Mouse (Mus musculus) gastrocnemius, postnatal 10 days (tissue): Measurements from ENCODE around the gene Gm4763. TPM values are rescaled to one million over a fixed set of nuclear protein-coding genes. Genes with fewer than 3 reads are reported as not detected.
"Not testable (repeated sequence)": the region's sequence is repeated elsewhere in the genome, so short reads cannot be mapped to it uniquely, and the experiment has no call there.

ENCODE experiments used
- DNase-seq: peaks from one replicate; pipeline ENCODE4 v3.0.0; 2021; ENCODE audit warnings: mixed read lengths
- long read RNA-seq, 2 experiments: library from polyadenylated mRNA; stranded (forward); transcript quantifications; one replicate each; pipeline ENCODE4 v2.0.0; 2021
- total RNA-seq, 2 experiments: library from RNA; stranded (reverse); gene quantifications; 2 replicates each; pipeline ENCODE4 v1.2.3; 2021

The Gm4763 gene
- not detected for total RNA-seq
- long read RNA-seq, experiment 1 = 0 reads
- long read RNA-seq, experiment 2 = 0 reads

- not testable (repeated sequence) for DNase-seq
Measured at GRCm38 (mm10) chr7:24726808-24727207, at the start of gene Gm4763. Gene Gm4763, minus strand, starts transcription at chr7:24726908.

GRCm38 (mm10) chr7:24776145-24776544 lies 49.4 kb upstream of the Gm4763 start:
- no peak for DNase-seq

GRCm38 (mm10) chr7:24773942-24774535 lies 47.3 kb upstream of the Gm4763 start:
- no peak for DNase-seq

- DNase-seq = no peak
Measured at GRCm38 (mm10) chr7:24771361-24771760, 44.7 kb upstream of the Gm4763 start.

- DNase-seq = no peak
Measured at GRCm38 (mm10) chr7:24762574-24762973, 35.9 kb upstream of the Gm4763 start.

GRCm38 (mm10) chr7:24761161-24761560 lies 34.5 kb upstream of the Gm4763 start:
- DNase-seq = no peak

GRCm38 (mm10) chr7:24760211-24760610 lies 33.5 kb upstream of the Gm4763 start, which contains the start of gene Cd177:
Gene Cd177, minus strand, starts transcription at chr7:24760311.
- no peak for DNase-seq

- DNase-seq = no peak
Measured at GRCm38 (mm10) chr7:24758520-24758919, 31.8 kb upstream of the Gm4763 start.

GRCm38 (mm10) chr7:24753476-24753875 lies 26.8 kb upstream of the Gm4763 start:
- DNase-seq = no peak

GRCm38 (mm10) chr7:24751610-24752009 lies 24.9 kb upstream of the Gm4763 start:
- DNase-seq = no peak

GRCm38 (mm10) chr7:24750695-24751094 lies 24.0 kb upstream of the Gm4763 start:
- no peak for DNase-seq

GRCm38 (mm10) chr7:24735970-24736670 lies 9.4 kb upstream of the Gm4763 start:
- DNase-seq = peak; percentile 30

- no peak for DNase-seq
Measured at GRCm38 (mm10) chr7:24715039-24715438, 11.7 kb downstream of the Gm4763 start.

- no peak for DNase-seq
Measured at GRCm38 (mm10) chr7:24708832-24709292, 17.8 kb downstream of the Gm4763 start, which contains the start of gene BC049730. Gene BC049730, plus strand, starts transcription at chr7:24709242.

GRCm38 (mm10) chr7:24702841-24703240 lies 23.9 kb downstream of the Gm4763 start:
- not testable (repeated sequence) for DNase-seq

GRCm38 (mm10) chr7:24697891-24698290 lies 28.8 kb downstream of the Gm4763 start:
- not testable (repeated sequence) for DNase-seq

- DNase-seq = not testable (repeated sequence)
Measured at GRCm38 (mm10) chr7:24692693-24693092, 34.0 kb downstream of the Gm4763 start.

GRCm38 (mm10) chr7:24687519-24687918 lies 39.2 kb downstream of the Gm4763 start:
- DNase-seq = not testable (repeated sequence)

- DNase-seq = not testable (repeated sequence)
Measured at GRCm38 (mm10) chr7:24684121-24684520, 42.6 kb downstream of the Gm4763 start.

- DNase-seq = no peak
Measured at GRCm38 (mm10) chr7:24676575-24676974, 50.1 kb downstream of the Gm4763 start, which contains the start of gene Tex101. Gene Tex101, minus strand, starts transcription at chr7:24676675.

GRCm38 (mm10) chr7:24671944-24672439 lies 54.7 kb downstream of the Gm4763 start:
- no peak for DNase-seq
